Mouse (Mus musculus) cerebellum, adult 18-20 months (tissue): ENCODE data around the gene Espn.
A peak's percentile ranks its signal among the peaks of the same experiment; 100 is the strongest.

ENCODE experiments used
- DNase-seq, 2 experiments: peaks; one replicate each; pipeline ENCODE4 v3.0.0; 2021

Gene Espn

DNA sequence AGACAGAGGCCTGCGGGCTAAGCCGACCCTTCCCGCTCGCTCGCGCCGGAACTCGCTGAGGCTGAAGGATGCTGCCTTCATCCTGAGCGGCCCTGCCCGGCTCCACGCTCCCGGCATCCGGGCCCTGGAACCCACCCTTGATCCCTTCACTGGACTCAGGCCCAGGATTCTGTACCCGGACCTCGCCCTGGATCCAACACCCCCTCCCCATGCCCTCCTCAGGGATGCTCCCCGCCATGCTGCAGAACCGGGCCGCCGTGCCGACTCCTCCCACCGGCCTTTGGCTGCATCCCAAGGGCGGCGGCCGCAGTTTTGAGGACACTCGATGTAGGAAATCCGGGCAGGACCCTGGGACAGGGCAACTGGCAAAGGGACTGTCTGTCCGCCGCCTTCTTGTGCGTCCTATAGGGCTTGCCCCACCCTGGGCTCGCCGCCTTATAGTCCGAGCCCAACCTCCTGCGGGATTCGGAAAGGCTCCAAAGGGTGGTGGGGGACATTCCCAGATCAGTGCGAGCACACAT, 26.2 kb upstream of the Espn start:
- DNase-seq: peak; percentile 71 to 80

DNA sequence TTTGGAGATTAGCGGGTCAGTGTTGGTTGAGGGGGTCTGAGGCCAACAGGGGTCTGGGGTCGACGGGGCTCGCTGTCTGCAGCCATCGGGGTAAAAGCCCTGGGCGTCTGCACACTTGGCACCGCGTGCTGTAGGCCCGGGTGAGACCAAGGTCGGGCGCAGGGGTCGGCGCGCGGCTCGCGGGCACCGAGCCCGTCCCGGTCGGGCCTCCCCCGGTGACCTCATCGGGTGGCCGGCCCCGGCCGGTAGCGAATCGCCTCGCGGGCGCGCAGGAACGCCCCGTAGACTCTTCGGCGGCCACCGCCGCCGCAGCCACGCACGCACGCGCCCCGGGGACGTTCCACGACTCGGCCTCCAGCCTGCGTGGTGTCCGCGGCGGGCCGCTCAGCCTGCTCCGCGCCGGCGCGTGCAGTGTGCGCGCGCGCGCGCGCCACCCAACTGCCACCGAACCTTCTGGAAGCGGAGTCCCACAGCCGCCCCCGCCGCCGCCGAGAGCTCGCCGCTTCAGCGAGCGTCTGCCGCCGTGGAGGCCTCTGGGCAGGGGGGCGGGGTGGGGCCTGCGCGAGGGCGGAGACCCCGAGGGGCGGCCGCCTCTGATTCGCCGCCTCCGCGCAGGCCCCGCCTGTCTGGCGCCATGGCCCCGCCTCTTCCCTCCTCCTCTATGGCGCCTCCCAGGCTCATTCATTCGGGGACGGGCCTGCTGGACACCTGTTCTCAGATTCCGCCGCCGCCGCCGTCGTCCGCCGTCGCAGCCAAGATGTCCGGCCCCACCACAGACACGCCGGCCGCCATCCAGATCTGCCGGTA, 25.6 kb upstream of the Espn start, which contains the start of gene Acot7:
TSS of gene Acot7 (plus strand) at position 598 of the 807 bp plus-strand sequence.
- DNase-seq: peak; percentile 95

DNA sequence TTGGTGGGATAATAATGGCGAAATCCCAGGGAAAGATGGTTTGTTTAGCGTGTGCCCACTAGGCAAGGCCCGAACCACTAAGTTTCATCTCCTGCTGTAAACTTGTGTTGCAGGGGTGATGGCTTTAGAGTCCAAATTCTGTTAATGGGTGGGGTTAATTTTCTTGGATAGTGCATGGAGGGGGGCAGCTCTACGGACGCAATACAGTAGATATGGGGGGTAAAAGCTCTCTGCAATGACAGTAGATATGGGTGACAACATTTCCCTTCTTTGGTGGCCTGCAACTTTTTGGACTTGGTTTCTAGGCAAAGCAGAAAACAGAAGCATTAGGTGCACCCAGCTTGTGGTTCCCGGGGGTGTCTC, 25.0 kb upstream of the Espn start:
- DNase-seq: no peak

DNA sequence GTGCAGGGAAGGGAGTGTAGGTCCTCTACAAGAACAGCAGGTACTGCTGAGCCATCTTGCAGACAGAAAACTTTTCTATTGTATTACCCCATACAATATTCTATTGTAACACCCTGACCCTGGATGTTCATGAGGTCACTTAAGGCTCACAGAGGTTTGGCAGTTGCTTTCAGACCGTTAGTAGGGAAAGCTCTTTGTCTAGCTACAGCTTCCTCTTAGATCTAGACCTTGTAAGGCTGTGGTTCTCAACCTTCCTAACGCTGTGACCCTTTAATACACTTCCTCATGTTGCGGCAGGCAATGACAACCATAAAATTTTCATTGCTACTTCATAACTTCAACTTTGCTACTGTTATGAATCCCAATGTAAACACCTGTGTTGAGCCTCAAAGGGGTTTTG, 24.5 kb upstream of the Espn start:
- DNase-seq: no peak

DNA sequence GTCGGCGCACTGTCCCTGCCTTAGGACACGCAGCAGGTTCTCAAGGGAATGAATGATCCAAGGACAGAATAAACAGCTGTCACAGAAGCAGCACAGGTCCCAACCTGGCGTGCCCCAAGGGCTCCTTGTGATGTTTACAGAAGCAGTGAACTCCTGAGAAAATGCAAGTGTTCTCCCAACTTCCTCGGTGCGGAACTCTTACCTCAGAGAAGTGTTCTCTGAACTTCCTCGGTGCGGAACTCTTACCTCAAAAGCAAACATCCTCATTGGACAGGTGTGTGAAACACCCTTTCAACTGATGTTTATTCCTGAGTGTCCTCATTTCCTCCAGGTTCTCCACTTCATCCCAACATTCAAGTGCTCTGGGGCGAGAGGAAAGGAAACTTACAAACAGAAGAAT, 21.8 kb upstream of the Espn start:
- DNase-seq: no peak

DNA sequence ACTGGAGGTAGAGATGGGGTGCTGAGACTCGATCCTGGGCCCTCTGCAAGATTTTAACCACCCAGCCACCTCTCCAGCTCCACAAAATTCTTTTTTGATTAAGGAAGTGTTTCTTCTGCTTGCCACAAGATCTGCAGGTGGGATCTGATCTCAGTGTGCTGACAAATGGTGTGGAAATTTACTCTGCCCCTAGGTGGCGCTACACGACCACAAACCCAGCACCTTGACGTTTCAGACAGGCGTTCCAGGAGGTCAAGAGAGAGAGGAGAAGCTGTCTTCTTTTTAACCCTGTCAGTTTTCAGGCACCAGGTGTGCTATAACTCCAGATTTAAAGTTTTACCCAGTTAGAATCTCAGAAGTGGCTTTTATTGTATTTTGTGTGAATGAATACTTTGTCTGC, 20.9 kb upstream of the Espn start:
- peak; percentile 79 to 91 for DNase-seq

DNA sequence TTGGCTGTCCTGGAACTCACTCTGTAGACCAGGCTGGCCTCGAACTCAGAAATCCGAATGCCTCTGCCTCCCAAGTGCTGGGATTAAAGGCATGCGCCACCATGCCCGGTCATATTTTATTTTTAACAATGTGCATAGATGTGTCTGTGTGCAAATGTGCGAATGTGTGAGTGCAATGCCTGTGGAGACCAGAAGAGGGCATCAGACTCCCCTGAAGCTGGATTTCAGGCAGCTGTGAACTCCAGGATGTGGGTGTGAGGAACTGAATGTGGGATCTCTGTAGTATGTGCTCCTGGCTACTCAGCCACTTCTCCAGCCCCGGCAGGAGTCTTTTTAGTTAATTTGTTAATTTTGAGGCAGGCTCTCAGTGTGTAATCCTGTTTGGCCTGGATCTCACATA, 19.4 kb upstream of the Espn start:
- no peak for DNase-seq

DNA sequence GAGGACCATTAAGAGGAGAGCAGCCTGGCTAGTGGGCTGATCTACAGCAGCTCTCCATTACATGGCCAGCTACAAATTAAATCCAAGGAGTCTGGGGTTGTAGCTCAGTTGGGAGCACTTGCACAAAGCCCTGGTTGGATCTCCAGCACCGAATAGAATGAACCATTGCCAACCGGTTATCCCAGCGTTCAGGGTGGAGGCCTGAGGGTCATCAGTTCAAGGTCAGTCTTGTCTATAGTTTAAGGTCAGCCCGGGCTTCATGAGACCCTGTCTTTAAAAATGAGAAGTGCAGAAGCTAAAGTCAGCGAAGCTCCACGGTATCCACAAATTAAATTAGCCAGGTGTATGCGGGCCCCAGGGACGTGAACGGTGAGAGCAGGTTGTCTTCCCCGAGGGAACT, 18.1 kb upstream of the Espn start:
- no peak for DNase-seq

DNA sequence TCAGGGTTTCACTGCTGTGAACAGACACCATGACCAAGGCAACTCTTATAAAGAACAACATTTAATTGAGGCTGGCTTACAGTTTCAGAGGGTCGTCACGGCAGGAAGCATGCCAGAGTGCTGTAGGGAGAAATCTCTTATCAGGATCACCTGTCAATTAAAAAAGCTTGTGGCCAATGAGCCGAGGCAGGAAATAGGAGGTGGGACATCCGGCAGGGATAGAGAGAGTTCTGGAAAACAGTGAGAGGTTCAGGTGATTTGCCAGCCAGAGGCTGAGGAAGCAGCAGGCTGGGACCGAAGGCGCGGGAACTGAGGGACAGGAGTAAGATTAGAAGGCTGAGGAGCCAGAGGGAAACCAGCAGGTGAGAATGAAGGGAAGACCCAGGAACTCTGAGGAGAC, 16.9 kb upstream of the Espn start:
- DNase-seq: no peak

DNA sequence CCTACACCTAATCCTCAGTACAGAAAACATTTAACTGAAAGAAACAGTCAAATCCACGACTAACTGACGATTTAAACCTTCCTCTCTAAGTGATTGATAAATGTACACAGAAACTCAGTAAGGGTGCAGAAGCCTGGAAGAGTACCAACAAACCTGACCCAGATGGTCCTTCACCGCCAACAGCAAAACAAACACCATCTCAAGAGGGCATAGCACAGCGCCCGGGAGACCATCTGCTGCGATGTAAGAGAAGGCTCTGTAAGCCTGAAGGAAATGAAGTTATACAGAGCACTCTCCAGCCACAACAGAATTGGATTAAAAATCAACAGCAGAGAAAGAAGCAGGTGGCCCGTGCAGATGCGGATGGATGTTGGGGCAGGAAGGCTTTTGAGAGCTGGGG, 15.9 kb upstream of the Espn start:
- no peak for DNase-seq

DNA sequence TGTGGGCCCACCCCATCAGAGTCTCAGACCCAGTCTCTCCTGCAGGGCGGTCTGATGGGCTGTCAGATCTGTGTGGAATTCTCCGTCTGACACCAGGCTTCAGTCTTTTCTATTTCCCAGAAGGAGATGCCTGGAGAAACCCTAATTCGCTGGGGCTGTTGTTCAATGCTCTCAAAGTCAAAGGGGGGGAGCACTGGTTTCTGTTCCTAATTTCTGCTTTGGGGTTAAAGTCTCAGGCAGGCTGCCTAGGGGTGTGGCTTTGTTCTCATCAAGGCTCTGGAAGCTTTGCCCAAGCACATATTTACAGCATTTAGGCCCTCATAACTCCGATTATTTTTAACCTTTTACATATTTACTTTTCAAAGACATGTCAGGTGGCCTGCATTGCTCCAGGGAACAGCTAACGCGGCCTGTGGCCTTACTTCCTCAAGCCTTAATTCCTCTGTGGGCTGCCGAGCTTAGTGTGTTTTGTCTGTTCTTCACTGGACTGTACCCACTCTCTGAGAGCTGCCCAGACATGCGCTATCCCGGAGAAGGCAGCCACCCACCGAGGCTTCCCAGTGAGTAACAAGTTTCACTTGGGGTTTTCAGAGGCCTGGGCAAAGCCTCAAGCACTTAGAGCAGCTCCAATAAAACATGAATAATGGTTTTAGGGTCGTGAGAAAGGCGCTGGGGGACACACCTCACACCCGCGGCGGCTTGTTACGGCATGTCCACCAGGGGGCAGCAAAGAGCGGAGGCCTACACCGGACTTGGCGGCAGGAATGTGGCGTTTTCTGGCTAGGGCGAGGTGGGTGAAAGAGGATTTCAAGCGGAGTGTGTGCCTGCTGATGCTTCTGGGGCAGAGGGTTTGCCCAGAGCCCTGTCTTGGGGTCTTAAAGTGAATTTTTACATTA, 13.1 kb upstream of the Espn start:
- DNase-seq: peak; percentile 74 to 84

DNA sequence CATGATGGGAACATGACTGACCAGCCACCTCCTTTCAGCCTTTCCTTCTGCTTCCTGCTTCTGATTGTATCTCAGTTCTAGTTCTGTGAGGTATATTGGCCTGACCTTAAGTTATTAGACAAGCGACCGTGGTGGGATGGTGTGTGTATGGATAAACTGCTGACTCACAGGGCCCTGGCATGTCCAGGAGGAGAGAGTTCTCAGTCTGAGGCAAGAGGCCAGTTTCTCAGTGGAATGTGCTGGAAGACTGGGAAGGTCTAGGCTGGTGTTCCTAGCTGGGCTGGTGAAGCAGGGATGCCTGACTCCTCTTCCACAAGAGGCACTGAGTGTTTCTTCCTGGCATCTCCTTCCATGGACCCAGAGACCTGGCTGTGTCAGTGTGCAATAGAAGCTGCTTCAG, 10.6 kb upstream of the Espn start:
- no peak for DNase-seq

DNA sequence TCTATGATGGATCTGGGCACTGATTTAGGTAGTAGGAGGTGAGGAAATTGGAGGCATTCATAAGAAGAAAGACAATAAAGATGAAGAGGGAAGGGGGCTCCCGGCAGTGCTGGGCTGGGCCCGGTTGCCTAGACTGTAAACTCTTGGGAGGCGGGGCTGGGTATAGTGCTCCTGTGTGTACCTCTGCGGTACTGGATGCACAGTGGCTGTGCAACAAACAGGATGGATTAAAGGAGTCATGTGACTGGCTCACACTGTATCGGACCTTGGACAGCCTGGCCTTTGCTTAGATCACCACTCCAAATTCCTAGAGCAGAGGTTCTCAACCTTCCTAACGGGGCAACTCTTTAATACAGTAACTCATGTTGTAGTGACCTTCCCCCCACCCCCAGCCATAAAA, 9.4 kb upstream of the Espn start:
- no peak for DNase-seq

DNA sequence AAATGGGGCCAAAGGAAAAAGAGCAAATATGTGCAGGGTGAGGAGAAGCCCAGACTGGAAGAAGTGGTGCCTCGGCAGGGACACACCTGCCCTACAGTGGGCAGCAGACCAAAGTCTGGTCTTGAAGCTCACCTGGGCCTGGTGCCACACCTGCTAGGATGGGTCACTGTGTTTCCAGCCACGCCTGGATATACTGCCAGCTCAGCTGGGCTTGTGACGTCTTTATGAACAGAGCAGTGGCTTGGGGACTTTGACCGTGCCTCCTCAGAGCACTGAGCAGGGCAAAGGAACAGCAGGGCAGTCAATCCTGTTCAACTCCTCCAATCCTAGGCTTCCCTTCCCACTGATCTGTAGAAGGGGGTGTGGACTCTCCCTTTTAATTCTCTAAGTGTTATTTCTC, 8.6 kb upstream of the Espn start:
- no peak for DNase-seq

DNA sequence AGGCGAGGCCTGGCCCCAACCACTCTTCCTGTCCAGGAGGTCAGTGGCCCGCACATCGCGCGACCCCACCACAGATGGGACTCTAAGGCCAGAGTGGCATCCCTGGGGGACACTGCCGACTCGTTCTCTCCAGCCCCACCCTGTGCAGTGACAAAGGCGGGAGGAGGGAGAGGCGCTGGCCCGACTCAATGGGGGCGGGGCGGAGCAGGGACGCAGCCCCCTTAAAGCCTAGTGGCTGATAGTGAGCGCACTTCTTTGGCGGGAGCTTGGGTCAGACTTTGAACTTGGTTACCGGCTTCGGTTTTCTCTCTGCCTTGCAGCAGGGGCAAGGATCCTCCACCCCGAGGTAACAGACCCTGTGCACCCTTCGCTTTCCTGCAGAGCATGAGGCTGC, 7.1 kb upstream of the Espn start:
- DNase-seq: no peak

DNA sequence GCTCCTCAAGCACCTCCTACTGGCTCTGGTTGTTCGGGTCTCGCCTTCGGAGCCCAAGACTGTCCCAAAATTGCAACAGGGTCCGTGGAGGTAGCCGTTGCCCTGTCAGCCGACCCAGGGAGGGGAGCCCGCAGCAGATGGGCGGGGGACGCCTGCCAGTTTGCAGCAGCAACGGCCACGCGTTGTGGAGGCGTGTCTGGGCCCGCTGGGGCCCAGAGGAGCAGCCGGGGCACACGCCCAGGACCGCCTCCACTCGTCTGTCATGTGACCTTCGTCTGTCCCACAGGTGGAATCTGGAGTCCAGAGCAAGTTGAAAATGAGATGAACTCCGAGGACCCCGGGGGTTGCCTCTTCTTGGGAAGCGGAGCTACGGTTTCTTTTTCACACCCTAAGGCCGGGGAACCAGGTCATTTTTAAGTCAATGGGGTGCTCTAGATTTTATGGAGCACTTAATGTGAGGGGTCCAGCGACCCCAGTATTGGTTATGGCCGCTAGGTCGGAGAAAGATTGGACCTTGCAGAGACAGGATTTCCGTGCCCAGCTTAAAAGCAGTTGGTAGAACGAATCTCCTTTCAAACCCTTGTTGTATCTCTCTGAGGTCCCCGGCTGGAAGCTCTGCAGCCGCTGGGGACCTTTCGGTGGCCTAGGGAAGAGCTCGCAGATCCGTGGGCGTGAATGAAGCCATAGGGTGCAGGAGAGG, 6.6 kb upstream of the Espn start, which contains the start of gene Hes2:
TSS of gene Hes2 (plus strand) at position 283 of the 700 bp plus-strand sequence.
- no peak for DNase-seq

DNA sequence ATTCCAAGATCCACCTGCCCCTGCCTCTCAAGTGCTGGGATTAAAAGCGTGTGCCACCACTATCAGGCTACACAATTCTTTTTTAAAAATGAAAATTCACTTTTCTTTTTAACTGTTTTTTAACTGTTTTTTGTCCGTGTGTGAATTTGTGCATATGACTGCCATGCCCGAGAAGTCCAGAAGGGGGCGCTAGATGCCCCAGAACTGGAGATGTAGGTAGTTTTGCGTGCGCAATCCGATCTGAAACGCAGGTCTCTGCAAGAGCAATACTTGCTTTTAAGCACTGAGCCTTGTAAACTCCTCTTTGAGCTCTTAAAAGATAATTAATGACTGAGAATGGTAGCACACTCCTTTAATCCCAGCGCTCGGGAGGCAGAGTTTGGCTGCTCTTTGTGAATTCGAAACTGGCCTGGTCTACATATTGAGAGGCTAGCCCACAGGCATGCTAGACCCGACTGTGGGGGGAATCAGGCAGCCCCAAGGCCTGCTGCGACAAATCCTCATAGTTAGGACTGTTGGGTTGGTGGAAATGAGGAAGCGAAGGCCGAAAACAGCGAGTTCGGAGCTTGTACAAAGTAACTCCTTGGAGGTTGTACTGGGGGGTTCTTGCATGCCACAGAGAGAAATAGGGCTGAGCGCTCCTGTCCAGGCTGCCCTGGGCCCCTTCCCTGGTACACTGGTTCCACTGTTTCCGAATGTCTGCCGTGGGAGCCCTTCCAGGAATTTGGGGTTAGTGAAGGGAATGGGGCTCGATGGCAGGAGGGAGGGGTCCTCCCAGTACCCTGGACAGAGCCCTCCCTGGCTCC, 5.8 kb upstream of the Espn start:
- DNase-seq: peak; percentile 48 to 68

DNA sequence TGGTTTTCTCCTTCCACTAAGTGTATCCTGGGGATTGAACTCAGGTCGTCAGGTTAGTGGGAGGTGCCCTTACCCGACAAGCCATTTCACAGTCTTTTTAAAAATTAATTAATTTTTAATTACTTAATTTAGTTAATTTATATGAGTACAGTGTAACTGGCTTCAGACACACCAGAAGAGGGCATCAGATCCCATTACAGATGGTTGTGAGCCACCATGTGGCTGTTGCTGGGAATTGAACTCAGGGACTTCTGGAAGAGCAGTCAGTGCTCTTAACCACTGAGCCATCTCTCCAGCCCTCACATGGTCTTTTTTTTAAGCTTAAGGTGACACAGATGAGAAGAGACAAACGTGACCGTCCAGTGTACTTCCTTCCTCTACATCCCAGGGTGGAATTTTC, 2.8 kb upstream of the Espn start:
- no peak for DNase-seq

DNA sequence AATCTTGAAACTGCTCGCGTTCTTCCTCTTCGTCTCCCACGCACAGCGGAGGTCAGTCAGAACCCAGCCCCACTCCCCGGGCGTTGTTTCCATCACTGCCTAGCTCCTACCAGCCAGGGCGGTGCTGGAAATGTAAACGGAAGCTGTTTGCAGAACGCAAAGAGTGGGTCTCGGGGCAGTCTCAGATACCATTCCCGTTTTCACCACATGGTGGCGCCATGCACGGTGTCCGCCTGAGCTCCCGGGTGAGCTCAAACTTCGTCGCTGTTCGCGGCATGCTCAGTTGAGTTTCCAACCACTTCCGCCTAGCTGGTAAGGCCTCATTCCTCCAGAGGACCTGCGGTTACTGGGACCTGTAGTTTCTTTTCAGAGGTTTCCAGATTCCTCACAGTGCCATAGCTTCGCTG, 1.6 kb upstream of the Espn start:
- DNase-seq: peak; percentile 67 to 77

DNA sequence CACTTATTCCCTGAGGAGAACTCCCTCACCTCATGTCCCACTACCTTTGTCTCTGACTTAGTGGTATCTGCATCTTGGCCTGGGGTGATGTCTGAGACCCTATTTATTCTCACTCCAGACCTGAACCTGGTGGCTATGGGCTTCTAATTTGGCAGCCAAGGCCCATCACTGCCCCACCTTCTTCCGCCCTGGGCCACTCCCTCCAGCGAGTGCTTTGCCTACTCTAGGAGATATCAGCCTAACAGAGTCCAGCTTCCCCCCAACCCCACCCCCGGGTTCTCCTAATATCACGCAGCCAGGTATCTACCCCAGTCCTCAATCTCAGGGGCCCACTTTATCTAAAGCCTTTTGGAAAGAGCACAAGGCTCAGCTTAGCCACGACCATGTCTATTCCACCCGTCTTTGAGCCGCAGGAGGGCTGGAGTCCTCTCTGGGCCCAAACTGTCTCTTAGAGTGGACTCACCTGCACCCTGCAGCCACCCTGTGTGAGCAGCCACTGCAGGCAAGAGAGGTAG, 663 bp downstream of the Espn start:
- DNase-seq: no peak

DNA sequence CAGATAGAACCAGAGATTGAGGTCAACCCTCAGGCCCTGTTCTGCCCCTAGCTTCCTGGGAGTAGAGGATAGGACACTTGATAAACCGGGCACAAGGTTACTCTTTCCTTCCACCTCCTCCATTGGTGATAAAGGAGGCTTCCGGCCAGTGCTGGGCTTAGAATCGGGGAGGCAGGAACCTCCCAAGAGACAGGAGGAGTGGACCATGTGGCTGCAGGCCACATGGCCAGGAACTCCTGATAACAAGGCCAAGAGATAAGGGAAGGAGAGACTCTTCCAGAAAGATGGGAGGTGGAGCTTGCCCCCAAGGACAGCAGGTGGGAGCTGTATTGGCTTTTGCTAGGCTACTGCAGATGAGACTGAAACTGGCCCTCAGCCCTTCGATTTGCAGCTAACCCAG, 1.6 kb downstream of the Espn start:
- no peak for DNase-seq
